Mouse (Mus musculus) heart, embryonic 11.5 days (tissue): ENCODE measurements around the gene Hcls1. TPM values are rescaled to one million over a fixed set of nuclear protein-coding genes. Genes with fewer than 3 reads are reported as not detected.
A peak's percentile ranks its signal among the peaks of the same experiment; 100 is the strongest.

Source experiments
- ATAC-seq: fragments of 200-750 bp; cut with Nextera tagmentation; replicated peaks from 2 replicates; pipeline ENCODE4 v1.8.0; 2017; ENCODE audit warnings: moderate library complexity; ENCODE audit not compliant: insufficient number of reproducible peaks, low FRiP score, low TSS enrichment
- H3K27ac ChIP-seq: fragments of 300-500 bp; sonication (generic); 2 replicates; pipeline ENCODE4 v1.5.1; 2014; ENCODE audit warnings: mild to moderate bottlenecking, low read depth, low read length
- H3K27me3 ChIP-seq: fragments of 300-500 bp; sonication (generic); 2 replicates; pipeline ENCODE4 v1.6.1; 2014; ENCODE audit warnings: mild to moderate bottlenecking, low read length, mixed read lengths; ENCODE audit not compliant: control insufficient read depth, insufficient read depth
- H3K36me3 ChIP-seq: fragments of 300-500 bp; sonication (generic); 2 replicates; pipeline ENCODE4 v1.6.1; 2014; ENCODE audit warnings: mild to moderate bottlenecking, low read length, moderate library complexity, mixed read lengths; ENCODE audit not compliant: control insufficient read depth, insufficient read depth
- H3K4me1 ChIP-seq: fragments of 300-500 bp; sonication (generic); 2 replicates; pipeline ENCODE4 v1.6.1; 2014; ENCODE audit warnings: low read length; ENCODE audit not compliant: control insufficient read depth, insufficient read depth
- H3K4me2 ChIP-seq: fragments of 300-500 bp; sonication (generic); 2 replicates; pipeline ENCODE4 v1.6.1; 2014; ENCODE audit warnings: mild to moderate bottlenecking, moderate library complexity
- H3K4me3 ChIP-seq: fragments of 300-500 bp; sonication (generic); 2 replicates; pipeline ENCODE4 v1.5.1; 2014; ENCODE audit warnings: low read depth, low read length
- H3K9ac ChIP-seq: fragments of 300-500 bp; sonication (generic); 2 replicates; pipeline ENCODE4 v1.6.1; 2014; ENCODE audit warnings: mild to moderate bottlenecking, low read depth, low read length, moderate library complexity
- H3K9me3 ChIP-seq: fragments of 300-500 bp; sonication (generic); replicated peaks from 2 replicates; pipeline ENCODE4 v1.6.1; 2016; ENCODE audit warnings: low read length; ENCODE audit not compliant: control insufficient read depth
- WGBS: fragments of 180-500 bp; shearing (Covaris S2); extraction: QIAGEN DNeasy Blood & Tissue Kit; methylation state at CpG from one replicate; pipeline ENCODE4 v1.1.7; 2014; ENCODE audit not compliant: insufficient replicate concordance; 5-methylcytosine and 5-hydroxymethylcytosine counted together
- polyA plus RNA-seq: library from polyadenylated mRNA; unstranded; fragments of >200 nt; fragmentation: Nextera tagmentation; extraction: Ambion mirVana; gene quantifications from 2 replicates; pipeline ENCODE4 v1.2.1, GENCODE M21; 2014

Gene Hcls1
- polyA plus RNA-seq, 1 experiment from 2014 or later, result 1.5 TPM

DNA sequence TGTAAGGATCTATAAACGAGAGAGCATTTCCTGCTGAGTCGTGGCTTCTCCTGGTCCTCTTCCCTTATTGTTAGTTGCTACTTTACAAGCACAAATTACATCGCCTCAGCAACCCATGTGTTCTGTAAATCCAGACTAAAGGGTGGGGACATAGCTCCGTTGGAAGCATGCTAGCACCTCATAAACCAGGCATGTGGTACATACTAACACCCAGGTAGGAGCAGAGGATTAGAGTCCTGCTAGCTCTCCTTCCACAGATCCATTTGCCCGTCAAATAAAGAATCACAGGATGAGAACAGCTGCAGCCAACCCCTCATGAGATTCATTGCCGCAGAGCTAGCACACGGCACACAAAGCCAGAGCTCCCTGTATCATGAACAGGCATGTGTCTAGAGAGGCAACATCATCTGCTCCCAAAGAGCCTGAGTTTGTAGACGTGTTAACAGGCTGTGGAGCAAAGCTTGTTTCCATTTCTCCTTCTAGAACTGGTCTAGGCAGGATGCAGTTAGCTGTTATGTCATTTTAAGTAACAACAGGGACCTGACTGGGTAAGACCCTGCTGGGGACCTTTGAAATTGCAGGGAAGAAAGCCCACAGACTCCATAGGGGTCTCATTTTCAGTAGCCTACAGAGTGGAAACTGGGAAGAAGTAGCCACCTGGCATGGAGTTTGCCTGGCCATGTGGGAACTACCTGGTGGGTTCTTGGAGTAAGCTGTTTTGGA lies 15.0 kb downstream of the Hcls1 start:
- no peaks in the 10 kb centered on the region for H3K4me1 ChIP-seq
- no peak overlapping the region for H3K4me2 ChIP-seq
- 55% methylated on average over 8 of the region's 8 CpGs for WGBS
- no peak overlapping the region for H3K4me3 ChIP-seq
- no peaks in the 10 kb centered on the region for H3K36me3 ChIP-seq
- H3K9ac ChIP-seq, result no peak overlapping the region
- no peaks in the 10 kb centered on the region for H3K9me3 ChIP-seq
- no peak for ATAC-seq
- H3K27ac ChIP-seq, result no peak overlapping the region
- H3K27me3 ChIP-seq, result no peaks in the 10 kb centered on the region

DNA sequence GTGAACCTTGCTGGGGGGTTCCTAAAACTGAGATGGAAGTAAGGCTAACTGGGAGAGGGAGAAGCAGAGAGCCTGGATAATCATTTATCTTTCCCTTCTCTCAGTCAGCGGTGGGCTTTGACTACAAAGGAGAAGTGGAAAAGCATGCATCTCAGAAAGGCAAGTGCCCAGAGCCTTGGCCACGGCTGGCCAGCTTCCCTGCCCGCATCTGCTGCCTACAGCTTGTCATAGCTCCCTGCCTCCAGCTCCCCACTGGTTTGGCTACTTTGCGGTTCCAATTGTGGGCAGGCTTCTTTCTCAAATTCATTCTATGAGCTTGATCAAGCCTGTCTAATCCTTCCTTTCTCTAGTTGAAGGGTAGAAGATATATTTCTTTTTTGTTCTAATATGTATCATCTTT lies 16.2 kb downstream of the Hcls1 start:
- no peak overlapping the region for H3K4me3 ChIP-seq
- H3K27me3 ChIP-seq, result no peaks in the 10 kb centered on the region
- no peaks in the 10 kb centered on the region for H3K4me1 ChIP-seq
- ATAC-seq, result no peak
- no peaks in the 10 kb centered on the region for H3K9me3 ChIP-seq
- no peaks in the 10 kb centered on the region for H3K36me3 ChIP-seq
- 58% methylated on average over 4 of the region's 4 CpGs for WGBS
- H3K4me2 ChIP-seq, result no peak overlapping the region
- no peak overlapping the region for H3K9ac ChIP-seq
- H3K27ac ChIP-seq, result no peak overlapping the region

DNA sequence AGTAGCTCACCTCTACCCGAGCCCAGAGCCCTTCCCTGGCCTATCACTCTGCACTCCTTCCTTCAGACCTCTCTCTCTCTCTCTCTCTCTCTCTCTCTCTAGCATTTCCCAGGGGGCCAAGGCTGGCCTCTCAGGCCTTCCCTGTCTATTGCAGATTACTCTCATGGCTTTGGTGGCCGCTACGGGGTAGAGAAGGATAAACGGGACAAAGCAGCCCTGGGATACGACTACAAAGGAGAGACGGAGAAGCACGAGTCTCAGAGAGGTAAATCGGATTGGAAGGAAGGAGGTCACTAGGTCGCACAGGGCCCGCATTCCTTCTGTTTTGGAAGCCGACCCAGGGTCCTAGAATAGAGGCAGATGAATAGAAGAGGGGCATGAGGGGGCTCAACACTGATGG lies 20.3 kb downstream of the Hcls1 start:
- no peak for ATAC-seq
- H3K9me3 ChIP-seq, result no peaks in the 10 kb centered on the region
- no peaks in the 10 kb centered on the region for H3K27me3 ChIP-seq
- WGBS, result 74% methylated on average over 11 of the region's 11 CpGs
- H3K4me3 ChIP-seq, result no peak overlapping the region
- no peaks in the 10 kb centered on the region for H3K4me1 ChIP-seq
- no peaks in the 10 kb centered on the region for H3K36me3 ChIP-seq
- no peak overlapping the region for H3K9ac ChIP-seq
- H3K4me2 ChIP-seq, result no peak overlapping the region
- no peak overlapping the region for H3K27ac ChIP-seq

DNA sequence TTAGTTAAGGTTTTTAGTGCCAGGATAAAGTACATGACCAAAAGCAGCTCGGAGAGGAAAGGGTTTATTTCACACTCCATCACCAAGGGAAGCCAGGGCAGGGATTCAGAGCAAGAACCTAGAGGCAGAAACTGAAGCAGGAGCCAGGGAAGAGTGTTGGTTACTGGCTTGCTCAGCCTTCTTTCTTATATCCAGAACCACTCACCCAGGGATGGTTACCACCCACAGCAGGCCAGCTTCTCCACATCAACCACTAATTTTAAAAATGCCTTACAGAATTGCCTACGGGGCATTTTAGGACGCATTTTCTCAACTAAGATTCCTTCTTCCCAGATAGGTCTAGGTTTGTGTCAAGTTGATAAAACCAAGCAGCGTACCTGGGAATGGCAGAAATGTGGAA lies 28.6 kb downstream of the Hcls1 start:
- ATAC-seq, result no peak
- no peak overlapping the region for H3K4me2 ChIP-seq
- no peak overlapping the region for H3K9ac ChIP-seq
- H3K27me3 ChIP-seq, result no peaks in the 10 kb centered on the region
- H3K9me3 ChIP-seq, result no peaks in the 10 kb centered on the region
- 0 out of 2 replicates have a peak, but pooled peaks cover 3% of the 10 kb centered on the region for H3K36me3 ChIP-seq
- H3K27ac ChIP-seq, result no peak overlapping the region
- WGBS, result 76% methylated on average over 4 of the region's 4 CpGs
- no peak overlapping the region for H3K4me3 ChIP-seq
- H3K4me1 ChIP-seq, result no peaks in the 10 kb centered on the region

DNA sequence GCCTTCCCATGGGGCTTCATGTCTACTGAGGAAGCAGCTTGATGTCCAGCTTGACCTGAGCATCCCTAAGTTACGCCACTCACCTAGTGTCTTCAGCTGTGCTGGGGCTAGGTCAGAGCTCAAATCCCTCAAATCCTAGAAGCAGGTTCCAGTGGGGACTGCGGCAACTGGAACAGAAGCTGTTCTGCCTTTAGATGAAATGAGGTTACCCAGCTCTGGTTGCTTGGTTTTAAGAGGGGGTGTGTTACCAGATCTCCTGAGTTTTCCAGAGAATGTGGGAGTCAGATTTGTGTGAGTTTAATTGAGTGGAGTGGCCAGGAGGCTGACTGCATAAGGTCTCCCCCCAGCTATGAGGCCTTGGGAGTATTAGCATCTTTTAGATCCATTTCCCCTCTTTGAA lies 44.3 kb downstream of the Hcls1 start:
- ATAC-seq, result no peak
- Histone ChIP-seq H3K9ac (no peak overlapping the region), H3K27ac (no peak overlapping the region), H3K4me1 (no peaks in the 10 kb centered on the region), H3K27me3 (no peaks in the 10 kb centered on the region), H3K4me2 (no peak overlapping the region), H3K36me3 (no peaks in the 10 kb centered on the region), H3K4me3 (no peak overlapping the region), H3K9me3 (no peaks in the 10 kb centered on the region)
- WGBS, result 85% methylated on average over 2 of the region's 2 CpGs

DNA sequence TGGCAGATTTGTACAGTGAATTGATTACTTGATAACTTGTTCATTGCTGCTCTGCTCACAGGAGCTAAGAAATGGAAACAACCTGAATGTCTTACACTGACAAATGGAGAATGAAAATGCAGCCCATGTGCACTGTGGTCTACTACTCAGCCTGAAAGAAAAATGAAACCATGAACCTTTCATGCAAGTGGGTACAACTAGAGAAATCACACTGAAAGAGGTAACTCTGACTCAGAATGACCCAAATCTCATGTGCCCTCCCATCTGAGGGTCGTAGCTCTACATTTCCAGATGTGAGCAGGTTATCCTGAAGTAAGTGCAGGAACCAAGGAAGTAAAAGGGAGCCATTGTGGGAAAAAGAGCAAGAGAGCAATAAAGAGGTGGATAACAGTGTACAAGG lies 49.0 kb downstream of the Hcls1 start:
- Histone ChIP-seq H3K9ac (no peak overlapping the region), H3K4me2 (no peak overlapping the region), H3K27ac (no peak overlapping the region), H3K36me3 (no peaks in the 10 kb centered on the region), H3K4me3 (no peak overlapping the region), H3K4me1 (no peaks in the 10 kb centered on the region; the same call in 1 of the 2 replicates), H3K27me3 (no peaks in the 10 kb centered on the region), H3K9me3 (no peaks in the 10 kb centered on the region)
- WGBS, result 86% methylated on average over 1 of the region's 1 CpGs
- no peak for ATAC-seq

DNA sequence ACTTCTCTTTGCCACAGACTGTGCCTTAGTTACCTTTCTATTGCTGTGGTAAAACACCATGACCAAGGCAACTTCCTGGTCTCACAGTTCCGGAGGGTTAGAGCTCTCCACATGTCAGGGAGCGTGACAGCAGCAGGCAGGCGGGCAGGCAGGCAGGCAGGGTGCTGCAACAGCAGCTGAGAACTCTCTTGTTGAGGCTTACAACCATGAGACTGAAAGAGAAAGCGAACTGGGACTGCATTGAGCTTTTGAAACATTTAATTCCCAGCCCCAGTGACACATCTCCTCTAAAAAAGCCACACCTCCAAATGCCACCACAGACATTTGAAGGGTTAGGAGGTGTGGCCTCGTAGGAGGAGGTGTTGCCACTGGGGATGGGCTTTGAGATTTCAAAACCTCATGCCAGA lies 50.9 kb downstream of the Hcls1 start:
- ATAC-seq, result no peak
- no peaks in the 10 kb centered on the region for H3K36me3 ChIP-seq
- no peak overlapping the region for H3K4me3 ChIP-seq
- H3K27ac ChIP-seq, result no peak overlapping the region
- no peak overlapping the region for H3K4me2 ChIP-seq
- H3K4me1 ChIP-seq, result peaks cover 4% of the 10 kb centered on the region; the same call in 1 of the 2 replicates
- no peak overlapping the region for H3K9ac ChIP-seq
- 55% methylated on average over 5 of the region's 5 CpGs for WGBS
- H3K27me3 ChIP-seq, result no peaks in the 10 kb centered on the region
- no peaks in the 10 kb centered on the region for H3K9me3 ChIP-seq

DNA sequence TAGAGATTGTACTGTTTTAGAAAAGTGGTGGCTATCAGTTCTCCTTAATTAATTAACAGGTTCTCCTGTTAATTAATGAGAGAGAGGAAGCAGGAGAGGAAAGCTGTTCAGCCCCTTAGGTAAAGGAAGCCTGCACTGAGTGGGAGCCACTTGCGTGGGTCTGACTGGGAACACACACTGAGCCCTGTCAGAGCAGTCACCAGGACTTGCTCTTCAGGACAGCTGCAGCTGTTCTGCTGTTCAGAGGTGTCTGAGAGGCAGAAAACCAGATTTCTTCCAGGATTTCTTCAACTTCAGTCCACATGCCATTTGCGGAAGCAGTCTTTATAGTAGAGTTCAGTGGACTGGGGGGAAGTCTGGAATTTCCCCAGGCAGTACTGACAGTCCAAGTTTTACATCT lies 52.6 kb downstream of the Hcls1 start:
- Histone ChIP-seq H3K4me3 (no peak overlapping the region), H3K9ac (no peak overlapping the region), H3K4me2 (no peak overlapping the region), H3K4me1 (peaks cover 12% of the 10 kb centered on the region), H3K9me3 (no peaks in the 10 kb centered on the region), H3K27ac (no peak overlapping the region), H3K36me3 (no peaks in the 10 kb centered on the region), H3K27me3 (no peaks in the 10 kb centered on the region)
- WGBS, result 66% methylated on average over 2 of the region's 2 CpGs
- ATAC-seq, result no peak

DNA sequence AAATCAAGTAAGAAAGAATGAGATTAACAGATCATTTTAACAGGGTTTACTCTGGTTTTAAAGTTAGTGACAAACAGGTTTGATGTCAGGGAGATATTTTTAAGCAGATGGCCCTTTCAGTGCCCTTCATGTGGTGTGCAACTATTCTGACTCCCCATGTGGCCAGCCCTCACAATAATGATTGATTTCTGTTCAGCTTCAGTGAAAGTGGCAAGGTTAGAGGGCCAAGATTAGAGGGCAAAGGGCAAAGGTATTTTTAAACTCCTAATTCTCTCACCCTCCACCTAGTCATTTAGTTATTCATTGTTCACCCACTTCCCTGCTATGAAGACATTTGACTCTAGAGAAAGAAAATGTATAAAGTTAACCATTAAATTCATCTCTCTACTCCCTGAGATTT lies 53.3 kb downstream of the Hcls1 start:
- no peaks in the 10 kb centered on the region for H3K27me3 ChIP-seq
- H3K36me3 ChIP-seq, result no peaks in the 10 kb centered on the region
- H3K9ac ChIP-seq, result no peak overlapping the region
- peaks cover 12% of the 10 kb centered on the region for H3K4me1 ChIP-seq
- no peaks in the 10 kb centered on the region for H3K9me3 ChIP-seq
- ATAC-seq, result no peak
- H3K4me2 ChIP-seq, result peak overlapping the region; percentile 53
- H3K27ac ChIP-seq, result no peak overlapping the region
- H3K4me3 ChIP-seq, result no peak overlapping the region
